Mouse (Mus musculus): ENCODE measurements at regions not wholly inside any gene's neighbourhood (a gene's known extent, or its start where the extent isn't known, plus 50 kb on each side); places are given as distances from the start of the nearest gene placed in this dataset.

- TF ChIP-seq EP300 (optimal IDR thresholded peaks at IDR 0.05) (no peak), CTCF (IDR thresholded peaks at IDR 0.05; ENCODE audit: low read depth) (peak; percentile 79)
Observed at GRCm38 (mm10) chrX:50576824-50577223, 148.5 kb upstream of the Olfr1324 start.
